Mouse (Mus musculus): ENCODE data around the gene Snx30.

DNA sequence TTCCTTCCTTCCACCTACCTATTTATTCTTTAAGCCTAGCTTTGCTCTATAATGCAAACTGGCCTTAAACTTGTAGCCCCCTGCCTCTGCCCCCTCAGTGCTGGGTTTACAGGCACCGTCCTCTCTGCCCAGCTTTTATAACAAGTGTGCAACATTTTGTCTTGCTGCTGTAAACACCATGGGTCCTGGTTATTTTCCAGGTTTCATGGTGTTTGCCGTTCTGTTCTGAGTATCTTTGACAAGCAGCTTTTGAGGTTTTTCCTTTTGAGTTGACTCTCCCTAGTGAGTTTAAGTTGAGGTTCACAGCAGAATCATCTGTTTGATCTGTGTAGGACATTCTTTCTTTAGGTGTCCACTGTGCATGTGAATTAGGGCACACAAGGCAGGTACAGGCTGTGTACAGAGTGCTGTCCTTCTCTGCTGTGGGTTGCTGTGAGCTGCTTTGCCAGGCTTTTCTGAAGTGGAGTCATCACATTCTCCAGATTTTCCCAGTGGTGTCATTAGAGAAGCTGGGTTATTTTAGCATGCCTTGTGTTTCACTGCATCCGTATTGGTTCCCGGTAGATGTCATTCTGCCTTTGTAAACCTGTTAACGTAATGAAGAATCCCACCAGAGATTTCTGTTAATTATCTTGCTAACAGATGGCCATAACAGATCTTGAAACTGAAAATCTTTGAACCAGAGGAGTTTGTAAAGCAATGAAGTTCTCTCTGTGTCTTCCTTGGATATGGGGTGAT lies 45.4 kb downstream of the Snx30 start:
- TF ChIP-seq EP300 (IDR thresholded peaks at IDR 0.05; ENCODE audit: low read depth) (no peak), CTCF (IDR thresholded peaks at IDR 0.05; ENCODE audit: low read depth) (no peak)

Measured in liver, embryonic 14.5 days (tissue).